Mouse (Mus musculus): Measurements from ENCODE around the gene Cym. TPM values are rescaled to one million over a fixed set of nuclear protein-coding genes. Genes with fewer than 3 reads are reported as not detected.

The Cym gene
- polyA plus RNA-seq, 1 experiment from 2014 or later, result 0.34 TPM

DNA sequence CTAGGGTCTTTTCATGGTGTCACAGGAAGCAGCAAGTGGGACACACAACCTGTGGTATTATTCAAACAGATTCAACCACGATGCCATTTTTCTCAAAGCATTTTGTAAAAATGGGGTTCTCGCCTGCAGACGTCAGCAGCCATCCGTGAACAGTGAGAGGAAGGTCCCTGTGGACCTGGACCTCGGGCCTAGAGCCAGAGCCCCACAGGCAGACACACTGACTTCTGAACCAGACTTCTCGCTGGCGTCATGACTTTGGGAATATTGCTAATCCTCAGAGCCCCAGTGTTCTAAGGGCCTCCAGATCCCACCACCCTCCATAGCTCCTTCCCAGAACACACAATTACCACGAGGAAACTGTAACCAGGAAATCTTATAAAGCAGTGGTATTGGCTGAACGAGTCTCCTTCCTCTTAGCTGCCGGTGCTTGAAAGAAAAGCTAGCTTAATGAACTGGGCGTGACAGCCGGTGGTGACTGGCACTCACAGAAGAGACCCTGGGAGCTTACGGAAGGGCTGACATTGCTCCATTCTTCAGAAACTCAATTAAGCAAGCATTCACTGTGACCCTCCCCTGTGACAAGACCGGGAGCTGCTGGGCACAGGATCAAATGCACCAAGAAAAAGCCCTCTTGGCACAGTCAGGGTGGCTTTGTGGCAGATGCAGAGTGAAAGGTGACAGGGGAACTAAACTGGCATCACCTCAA, 20.0 kb upstream of the Cym start:
- no peak overlapping the region for H3K4me2 ChIP-seq
- H3K4me3 ChIP-seq, result no peak overlapping the region
- no peaks in the 10 kb centered on the region; the same call in 1 of the 2 replicates for H3K27me3 ChIP-seq
- no peaks in the 10 kb centered on the region for H3K9me3 ChIP-seq
- H3K36me3 ChIP-seq, result no peaks in the 10 kb centered on the region
- H3K27ac ChIP-seq, result no peak overlapping the region
- no peak overlapping the region for H3K9ac ChIP-seq
- peaks cover 6% of the 10 kb centered on the region; the same call in 1 of the 2 replicates for H3K4me1 ChIP-seq
- no peak for ATAC-seq (ENCODE audit: insufficient number of reproducible peaks, insufficient read depth, low FRiP score, low TSS enrichment, low read depth)
- WGBS, result 41% methylated on average over 14 of the region's 14 CpGs

DNA sequence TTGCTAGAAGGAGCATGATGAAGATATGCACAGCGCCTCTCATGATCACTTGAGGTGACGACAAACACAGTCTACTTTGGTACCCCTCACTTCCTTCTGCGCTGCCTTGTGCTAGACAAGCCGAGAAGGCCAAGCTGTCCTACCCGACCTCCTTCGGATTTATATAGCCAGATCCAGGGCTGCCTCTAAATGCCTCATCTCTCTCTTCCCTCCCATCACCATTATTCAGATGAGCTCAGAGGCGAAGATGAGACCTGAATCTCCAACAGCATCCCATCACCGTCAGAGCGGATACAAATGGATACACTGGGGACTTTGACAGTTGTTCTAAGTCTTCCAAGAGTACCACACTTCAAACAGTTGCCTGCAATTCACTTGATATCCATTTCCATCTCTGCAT, 18.1 kb upstream of the Cym start, which contains the start of gene Prok1:
Gene Prok1 (minus strand): TSS at position 101 of the 400 bp plus-strand sequence.
- Histone ChIP-seq H3K4me1 (peaks cover 6% of the 10 kb centered on the region; the same call in 1 of the 2 replicates), H3K4me2 (no peak within 1 kb of the TSS), H3K4me3 (no peak within 1 kb of the TSS), H3K36me3 (no peaks in the 10 kb centered on the region), H3K27me3 (no peaks in the 10 kb centered on the region; the same call in 1 of the 2 replicates), H3K9ac (no peak within 1 kb of the TSS), H3K27ac (no peak within 1 kb of the TSS), H3K9me3 (no peaks in the 10 kb centered on the region)
- no peak for ATAC-seq (ENCODE audit: insufficient number of reproducible peaks, insufficient read depth, low FRiP score, low TSS enrichment, low read depth)
- 85% methylated on average over 9 of the region's 9 CpGs for WGBS

DNA sequence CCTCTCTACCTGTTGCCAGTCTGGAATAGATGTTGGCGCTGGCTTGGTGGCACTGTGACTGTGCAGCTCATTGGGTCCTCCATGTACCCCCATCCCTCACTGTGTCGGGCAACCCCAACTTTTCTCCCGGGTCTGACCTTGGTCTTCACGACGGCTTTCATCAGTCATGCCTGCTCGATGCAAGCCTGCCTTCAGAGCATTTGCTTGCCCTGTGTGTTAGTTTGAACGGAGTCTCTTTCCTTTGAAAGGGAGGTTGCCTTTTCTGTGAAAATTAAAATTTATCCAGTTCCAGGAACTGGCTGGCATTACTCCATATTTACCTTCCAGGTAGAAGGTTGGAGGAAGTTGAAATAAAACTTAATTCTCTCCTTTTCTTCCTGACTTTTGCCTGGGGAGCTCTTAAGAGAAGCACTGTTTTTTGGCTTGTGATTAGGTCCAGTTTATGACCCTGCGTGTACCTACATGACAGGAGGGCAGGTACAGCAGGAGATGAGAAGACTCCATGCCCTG, 17.0 kb upstream of the Cym start:
- no peak overlapping the region for H3K27ac ChIP-seq
- H3K9me3 ChIP-seq, result no peaks in the 10 kb centered on the region
- no peak for ATAC-seq (ENCODE audit: insufficient number of reproducible peaks, insufficient read depth, low FRiP score, low TSS enrichment, low read depth)
- no peak overlapping the region for H3K9ac ChIP-seq
- H3K36me3 ChIP-seq, result no peaks in the 10 kb centered on the region
- H3K4me2 ChIP-seq, result no peak overlapping the region
- no peak overlapping the region for H3K4me3 ChIP-seq
- H3K4me1 ChIP-seq, result peaks cover 6% of the 10 kb centered on the region; the same call in 1 of the 2 replicates
- 81% methylated on average over 8 of the region's 8 CpGs for WGBS
- no peaks in the 10 kb centered on the region for H3K27me3 ChIP-seq

DNA sequence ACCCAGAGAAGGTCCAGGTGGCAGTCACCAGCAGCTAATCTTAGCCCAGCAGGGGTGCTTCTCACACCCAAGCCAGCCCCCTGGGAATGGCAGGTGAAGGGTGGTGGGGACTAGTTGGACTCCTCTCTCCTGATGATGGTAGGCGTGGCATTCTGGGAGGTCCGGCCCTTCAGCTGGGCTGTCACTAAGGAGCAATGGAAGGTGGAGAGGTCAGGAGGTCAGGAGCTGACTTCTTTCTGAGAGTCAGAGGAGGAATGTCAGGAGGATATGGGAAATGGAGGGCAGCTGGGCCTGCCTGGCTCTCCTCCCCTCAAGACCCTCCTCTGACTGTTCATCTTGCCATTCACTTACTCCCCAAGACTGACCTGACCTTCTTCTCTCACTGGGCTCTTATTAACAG, 16.5 kb upstream of the Cym start:
- WGBS, result 47% methylated on average over 2 of the region's 2 CpGs
- Histone ChIP-seq H3K4me3 (no peak overlapping the region), H3K9me3 (no peaks in the 10 kb centered on the region), H3K36me3 (no peaks in the 10 kb centered on the region), H3K27me3 (peaks cover 3% of the 10 kb centered on the region), H3K4me1 (peaks cover 9% of the 10 kb centered on the region; the same call in 1 of the 2 replicates), H3K4me2 (no peak overlapping the region), H3K27ac (no peak overlapping the region), H3K9ac (no peak overlapping the region)
- no peak for ATAC-seq (ENCODE audit: insufficient number of reproducible peaks, insufficient read depth, low FRiP score, low TSS enrichment, low read depth)

DNA sequence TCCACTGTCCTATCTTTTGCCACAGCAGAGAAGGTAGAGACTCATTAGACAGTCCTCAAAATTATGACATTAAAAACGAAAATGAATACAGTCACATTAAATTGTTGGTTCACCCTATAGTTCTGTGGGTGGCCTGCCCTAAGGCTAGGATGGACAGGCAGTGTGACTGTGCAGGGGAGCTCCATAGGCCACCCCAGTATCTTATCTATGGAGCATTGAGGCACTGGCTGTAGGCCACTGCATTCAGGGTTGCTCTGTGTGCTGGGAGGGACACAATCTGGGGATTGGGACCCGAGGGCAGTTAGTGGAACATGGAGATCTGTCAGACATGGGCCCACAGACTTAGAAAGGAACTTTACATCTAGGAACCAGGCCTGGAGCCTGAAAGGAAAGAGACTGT, 12.4 kb upstream of the Cym start:
- ATAC-seq (ENCODE audit: insufficient number of reproducible peaks, insufficient read depth, low FRiP score, low TSS enrichment, low read depth), result no peak
- no peak overlapping the region for H3K4me3 ChIP-seq
- 33% methylated on average over 2 of the region's 2 CpGs for WGBS
- H3K27me3 ChIP-seq, result peaks cover 10% of the 10 kb centered on the region
- peaks cover 12% of the 10 kb centered on the region for H3K4me1 ChIP-seq
- no peak overlapping the region for H3K4me2 ChIP-seq
- H3K9me3 ChIP-seq, result no peaks in the 10 kb centered on the region
- H3K27ac ChIP-seq, result no peak overlapping the region
- H3K36me3 ChIP-seq, result no peaks in the 10 kb centered on the region
- H3K9ac ChIP-seq, result no peak overlapping the region; the same call in 1 of the 2 replicates

DNA sequence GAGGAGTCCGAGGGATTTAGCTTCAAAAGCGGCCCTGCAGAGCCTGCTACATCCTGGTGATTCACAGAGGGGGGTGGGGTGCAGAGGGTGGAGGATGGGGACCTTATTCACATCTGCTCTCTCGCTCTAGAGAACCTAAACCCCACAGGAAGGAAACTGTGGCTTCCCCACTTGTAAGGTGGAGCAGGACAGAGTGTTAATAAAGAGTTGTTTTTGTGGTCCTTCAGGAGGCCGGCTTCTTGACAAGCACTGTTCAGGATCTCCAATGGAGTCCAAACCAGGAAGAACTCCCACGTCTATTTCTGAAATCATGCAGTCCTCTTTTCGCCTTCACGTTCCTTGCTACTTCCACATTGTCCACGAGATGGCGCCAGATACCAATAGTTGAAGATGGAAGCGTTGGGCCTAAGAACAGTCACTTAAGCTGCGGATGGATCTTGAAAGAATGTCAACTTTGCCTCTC, 11.8 kb upstream of the Cym start:
- no peak for ATAC-seq (ENCODE audit: insufficient number of reproducible peaks, insufficient read depth, low FRiP score, low TSS enrichment, low read depth)
- H3K9ac ChIP-seq, result no peak overlapping the region
- no peak overlapping the region for H3K27ac ChIP-seq
- 9% methylated on average over 11 of the region's 11 CpGs for WGBS
- H3K4me3 ChIP-seq, result no peak overlapping the region
- H3K4me2 ChIP-seq, result peak overlapping the region; percentile 40
- H3K36me3 ChIP-seq, result no peaks in the 10 kb centered on the region
- no peaks in the 10 kb centered on the region for H3K9me3 ChIP-seq
- peaks cover 12% of the 10 kb centered on the region for H3K4me1 ChIP-seq
- H3K27me3 ChIP-seq, result peaks cover 10% of the 10 kb centered on the region

DNA sequence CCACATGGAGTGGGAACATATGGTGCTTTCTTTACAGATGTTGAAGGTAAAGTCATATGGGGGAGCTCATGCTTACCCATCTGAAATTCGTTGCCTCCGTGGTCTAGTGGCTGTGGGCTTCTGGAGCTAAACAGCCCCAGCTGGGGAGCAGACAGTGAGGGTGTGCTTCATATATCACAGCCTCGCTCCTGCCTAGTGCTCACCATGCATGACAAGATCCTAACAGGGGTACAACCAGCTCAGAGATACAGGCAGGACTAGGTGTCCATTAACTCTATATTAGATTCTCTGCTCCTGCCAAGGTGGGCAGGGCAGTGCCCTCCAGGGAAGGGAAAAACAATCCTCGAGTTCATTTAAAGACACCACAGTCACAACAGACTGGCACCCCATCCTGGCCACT, 9.7 kb upstream of the Cym start:
- Histone ChIP-seq H3K4me2 (no peak overlapping the region), H3K27ac (no peak overlapping the region), H3K9me3 (no peaks in the 10 kb centered on the region), H3K4me1 (peaks cover 12% of the 10 kb centered on the region), H3K9ac (no peak overlapping the region), H3K36me3 (no peaks in the 10 kb centered on the region), H3K4me3 (no peak overlapping the region), H3K27me3 (peaks cover 10% of the 10 kb centered on the region)
- no peak for ATAC-seq (ENCODE audit: insufficient number of reproducible peaks, insufficient read depth, low FRiP score, low TSS enrichment, low read depth)
- WGBS, result 37% methylated on average over 4 of the region's 4 CpGs

DNA sequence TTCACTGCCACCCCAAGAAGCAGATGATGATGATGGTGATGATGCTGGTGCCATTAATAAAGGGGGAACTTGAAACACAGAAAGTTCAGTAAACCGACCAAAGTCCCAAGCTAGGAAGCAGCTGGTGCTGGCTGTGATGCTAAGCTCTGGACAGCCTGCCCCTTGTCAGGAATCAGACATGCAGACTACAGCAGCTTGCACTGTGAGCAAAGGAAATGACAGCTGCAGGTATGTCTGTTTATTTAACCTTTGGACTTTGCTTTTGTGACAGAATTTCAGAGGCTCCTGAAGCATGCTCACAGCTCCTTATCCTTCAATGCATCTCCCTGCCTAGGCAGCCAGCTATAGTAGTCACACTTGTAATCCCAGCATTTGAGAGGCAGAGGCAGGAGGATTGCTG, 9.0 kb upstream of the Cym start, which contains the start of gene A630076J17Rik:
Gene A630076J17Rik (plus strand): TSS at position 88 of the 400 bp plus-strand sequence.
- ATAC-seq (ENCODE audit: insufficient number of reproducible peaks, insufficient read depth, low FRiP score, low TSS enrichment, low read depth), result no peak
- Histone ChIP-seq H3K4me2 (no peak within 1 kb of the TSS), H3K4me3 (no peak within 1 kb of the TSS), H3K9ac (no peak within 1 kb of the TSS), H3K36me3 (no peaks in the 10 kb centered on the region), H3K27ac (no peak within 1 kb of the TSS), H3K4me1 (peaks cover 12% of the 10 kb centered on the region), H3K27me3 (peaks cover 10% of the 10 kb centered on the region), H3K9me3 (no peaks in the 10 kb centered on the region)
- WGBS, result 40% methylated on average over 1 of the region's 1 CpGs

DNA sequence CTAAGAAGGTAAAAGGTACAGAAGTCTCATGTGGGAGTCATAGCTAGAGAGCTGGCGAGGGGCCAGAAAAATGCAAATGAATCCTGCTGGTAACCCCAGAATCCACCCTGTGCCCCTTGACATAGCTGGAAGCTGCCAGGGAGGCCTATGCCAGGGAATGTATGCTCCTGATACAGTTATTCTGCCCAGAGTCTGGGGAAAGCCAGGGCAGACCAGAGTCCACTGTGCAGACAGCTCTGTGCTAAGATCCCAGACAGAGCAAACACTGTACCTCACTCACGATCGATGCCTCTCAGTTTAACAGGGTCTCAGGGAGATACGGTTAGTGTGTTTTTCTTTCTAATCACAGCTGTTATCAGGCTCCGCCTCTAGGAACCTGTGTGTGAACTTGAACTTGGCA, 8.3 kb upstream of the Cym start:
- no peaks in the 10 kb centered on the region for H3K9me3 ChIP-seq
- 62% methylated on average over 5 of the region's 5 CpGs for WGBS
- no peak for ATAC-seq (ENCODE audit: insufficient number of reproducible peaks, insufficient read depth, low FRiP score, low TSS enrichment, low read depth)

DNA sequence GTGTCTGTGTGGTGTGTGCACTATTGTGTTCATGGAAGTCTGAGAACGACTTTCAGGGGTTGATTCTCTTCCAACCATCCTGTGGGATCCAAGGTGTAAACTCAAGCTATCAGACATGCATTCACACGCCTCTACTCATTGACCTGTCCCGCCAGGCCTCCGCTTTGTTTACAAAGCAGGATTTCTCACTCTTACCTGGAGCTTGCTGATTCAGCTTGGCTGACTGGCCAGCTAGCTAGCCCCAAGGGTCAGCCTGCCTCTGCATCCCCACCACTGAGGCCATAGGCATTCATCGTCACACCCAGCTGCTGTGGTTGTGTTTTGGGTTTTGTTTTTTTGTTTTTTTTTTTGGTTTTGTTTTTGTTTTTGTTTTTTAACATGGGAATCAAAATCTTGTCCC, 7.7 kb upstream of the Cym start:
- Histone ChIP-seq H3K27me3 (peaks cover 10% of the 10 kb centered on the region), H3K4me2 (no peak overlapping the region), H3K9ac (no peak overlapping the region), H3K9me3 (0 out of 2 replicates have a peak, but pooled peaks cover 2% of the 10 kb centered on the region), H3K36me3 (no peaks in the 10 kb centered on the region), H3K27ac (no peak overlapping the region), H3K4me3 (no peak overlapping the region), H3K4me1 (peaks cover 12% of the 10 kb centered on the region)
- 82% methylated on average over 5 of the region's 5 CpGs for WGBS
- ATAC-seq (ENCODE audit: insufficient number of reproducible peaks, insufficient read depth, low FRiP score, low TSS enrichment, low read depth), result no peak

More for the DNA sequence above, 8.3 kb upstream of the Cym start:
- H3K4me3 ChIP-seq, result no peak overlapping the region
- peaks cover 12% of the 10 kb centered on the region for H3K4me1 ChIP-seq
- H3K4me2 ChIP-seq, result no peak overlapping the region
- peaks cover 10% of the 10 kb centered on the region for H3K27me3 ChIP-seq
- H3K27ac ChIP-seq, result no peak overlapping the region
- H3K36me3 ChIP-seq, result no peaks in the 10 kb centered on the region
- no peak overlapping the region for H3K9ac ChIP-seq

DNA sequence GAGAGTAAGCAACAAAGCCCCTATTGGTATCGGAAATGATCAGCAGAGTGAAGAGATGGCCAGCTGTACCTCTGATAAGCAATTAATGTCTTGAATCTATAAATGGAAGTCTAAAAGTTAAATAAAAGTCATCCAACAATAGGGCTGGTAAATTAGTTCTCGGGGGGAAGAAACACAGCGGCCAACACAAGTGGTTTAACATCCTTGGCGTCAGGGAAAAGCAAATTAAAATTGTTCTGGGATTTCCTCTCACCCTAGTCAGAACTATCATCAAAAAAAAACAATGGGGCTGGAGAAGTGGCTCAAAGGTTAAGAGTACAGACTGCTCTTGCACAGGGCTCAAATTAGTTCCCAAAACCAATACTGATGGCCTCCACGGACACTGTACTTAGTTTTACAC, 4.3 kb upstream of the Cym start:
- Histone ChIP-seq H3K4me2 (no peak overlapping the region), H3K4me3 (no peak overlapping the region), H3K9me3 (0 out of 2 replicates have a peak, but pooled peaks cover 4% of the 10 kb centered on the region), H3K4me1 (peaks cover 6% of the 10 kb centered on the region; the same call in 1 of the 2 replicates), H3K36me3 (no peaks in the 10 kb centered on the region), H3K27ac (no peak overlapping the region), H3K9ac (no peak overlapping the region), H3K27me3 (no peaks in the 10 kb centered on the region)
- ATAC-seq (ENCODE audit: insufficient number of reproducible peaks, insufficient read depth, low FRiP score, low TSS enrichment, low read depth), result no peak
- 85% methylated on average over 5 of the region's 5 CpGs for WGBS

DNA sequence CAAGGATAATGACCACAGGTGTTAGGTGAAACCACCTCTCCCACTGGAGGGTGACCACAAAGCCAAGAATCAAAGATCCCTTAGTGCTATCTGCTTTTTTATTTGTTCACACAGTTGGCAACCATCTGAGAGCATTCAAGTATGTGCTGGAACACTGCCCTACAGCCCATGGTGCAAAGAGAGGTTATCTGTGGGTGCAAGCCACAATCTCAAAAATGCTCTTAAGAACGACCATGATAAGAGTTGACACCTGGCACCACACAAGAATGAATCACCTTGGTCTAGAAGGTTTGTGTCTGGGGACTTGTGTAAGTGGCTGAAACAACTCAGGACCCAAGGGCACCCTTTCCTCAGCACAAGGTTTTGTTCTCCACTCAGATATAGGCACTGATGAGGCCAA, 1.7 kb upstream of the Cym start:
- Histone ChIP-seq H3K4me2 (no peak overlapping the region), H3K27me3 (no peaks in the 10 kb centered on the region), H3K36me3 (no peaks in the 10 kb centered on the region), H3K9me3 (0 out of 2 replicates have a peak, but pooled peaks cover 4% of the 10 kb centered on the region), H3K4me3 (no peak overlapping the region), H3K27ac (no peak overlapping the region), H3K4me1 (no peaks in the 10 kb centered on the region), H3K9ac (no peak overlapping the region)
- WGBS, result 67% methylated on average over 1 of the region's 1 CpGs
- ATAC-seq (ENCODE audit: insufficient number of reproducible peaks, insufficient read depth, low FRiP score, low TSS enrichment, low read depth), result no peak

All from embryonic facial prominence, embryonic 13.5 days (tissue).